Comparison of ENCODE assay signal across 11 mouse cellular contexts in genomic region chr1:137901996-137902395, GRCm38 (mm10).
DNase-seq lines count a peak whose midpoint lies in the region; ATAC-seq and TF ChIP-seq lines count a peak whose summit lies in the region.
"Had no signal": no experiment of that assay in that cellular context is flagged by ENCODE, and none has a peak within 500 bp of the region (broad histone marks: within the 10 kb centered on the region; RNA-seq: fewer than 3 reads in every experiment).

No protein-coding gene starts in this region.

- WGBS in kidney, postnatal 0 days: 60% methylated on average over 4 of the region's 4 CpGs
- WGBS in limb, embryonic 10.5 days: 77% methylated on average over 4 of the region's 4 CpGs
- 28% methylated on average over 4 of the region's 4 CpGs for WGBS in neural tube, embryonic 15.5 days

- TF ChIP-seq POLR2A in embryonic fibroblast, embryonic 13.5 days (IDR thresholded peaks at IDR 0.05; ENCODE audit: low read depth, low read length): no peak

- H3K9ac ChIP-seq in kidney, postnatal 0 days (ENCODE audit: low read depth, low read length): no peak overlapping the region
- H3K9ac ChIP-seq in neural tube, embryonic 15.5 days (replicated peaks): 0 out of 2 replicates have a peak overlapping the region, but pooled peaks have one; percentile 36
- H3K9ac ChIP-seq: heart, embryonic 12.5 days had no signal

- no peak for TF ChIP-seq CTCF in kidney, postnatal 0 days (IDR thresholded peaks at IDR 0.05; ENCODE audit: low read depth)
- no peak for TF ChIP-seq CTCF in embryonic fibroblast, embryonic 13.5 days (IDR thresholded peaks at IDR 0.05; ENCODE audit: borderline replicate concordance, insufficient read depth, low read length)

- no peaks in the 10 kb centered on the region for H3K9me3 ChIP-seq in kidney, postnatal 0 days (replicated peaks; ENCODE audit: low read length)
- H3K9me3 ChIP-seq in limb, embryonic 10.5 days (replicated peaks): no peaks in the 10 kb centered on the region
- H3K9me3 ChIP-seq in neural tube, embryonic 15.5 days (replicated peaks): no peaks in the 10 kb centered on the region
- H3K9me3 ChIP-seq: heart, embryonic 12.5 days had no signal

- no peak overlapping the region for H3K27ac ChIP-seq in kidney, postnatal 0 days
- H3K27ac ChIP-seq in embryonic fibroblast, embryonic 13.5 days (ENCODE audit: insufficient read depth, low read length): no peak overlapping the region; the same call in 1 of the 2 replicates
- H3K27ac ChIP-seq in limb, embryonic 10.5 days: peak overlapping the region; percentile 30; the same call in 1 of the 2 replicates
- H3K27ac ChIP-seq in neural tube, embryonic 15.5 days (replicated peaks): peak overlapping the region; percentile 42; the same call in 1 of the 2 replicates

- H3K4me3 ChIP-seq in kidney, postnatal 0 days (replicated peaks; ENCODE audit: low read depth, low read length): no peak overlapping the region; the same call in 1 of the 2 replicates
- H3K4me3 ChIP-seq in embryonic fibroblast, embryonic 13.5 days (ENCODE audit: insufficient read depth, low read length): peak overlapping the region; percentile 16; the same call in 1 of the 2 replicates
- H3K4me3 ChIP-seq in limb, embryonic 10.5 days: peak overlapping the region; percentile 70; the same call in 1 of the 2 replicates
- peak overlapping the region; percentile 28 for H3K4me3 ChIP-seq in neural tube, embryonic 15.5 days (replicated peaks)
- H3K4me3 ChIP-seq: heart, embryonic 12.5 days had no signal

- no peaks in the 10 kb centered on the region for H3K4me1 ChIP-seq in kidney, postnatal 0 days (replicated peaks; ENCODE audit: insufficient read depth, low read length)
- peaks cover 3% of the 10 kb centered on the region; the same call in 1 of the 2 replicates for H3K4me1 ChIP-seq in embryonic fibroblast, embryonic 13.5 days (ENCODE audit: control insufficient read depth, insufficient read depth, low read length)
- peaks cover 44% of the 10 kb centered on the region for H3K4me1 ChIP-seq in limb, embryonic 10.5 days
- H3K4me1 ChIP-seq in neural tube, embryonic 15.5 days: peaks cover 31% of the 10 kb centered on the region

- ATAC-seq in kidney, postnatal 0 days (replicated peaks; ENCODE audit: low FRiP score, low read depth): no peak
- no peak for ATAC-seq in neural tube, embryonic 15.5 days (ENCODE audit: low FRiP score)

- DNase-seq in kidney, postnatal 0 days (ENCODE audit: low spot score): no peak
- DNase-seq in kidney, adult 9 months: no peak
- no peak for DNase-seq in limb, embryonic 10.5 days (ENCODE audit: low spot score)
- DNase-seq in urinary bladder, adult 2 months (ENCODE audit: low spot score): no peak
- no peak for DNase-seq in layer of hippocampus, postnatal 10 days (ENCODE audit: low spot score in 2 of 2)
- DNase-seq in adrenal gland, postnatal 25 days: no peak
- DNase-seq: adrenal gland, postnatal 10 days; left cerebral cortex, postnatal 4 days had no signal

- no peaks in the 10 kb centered on the region for H3K36me3 ChIP-seq in kidney, postnatal 0 days (ENCODE audit: insufficient read depth, low read length)
- peaks cover 10% of the 10 kb centered on the region for H3K36me3 ChIP-seq in limb, embryonic 10.5 days
- H3K36me3 ChIP-seq in neural tube, embryonic 15.5 days: no peaks in the 10 kb centered on the region

- peak overlapping the region; percentile 76; the same call in 1 of the 2 replicates for H3K4me2 ChIP-seq in kidney, postnatal 0 days (ENCODE audit: low read length)
- peak overlapping the region; percentile 69 for H3K4me2 ChIP-seq in neural tube, embryonic 15.5 days

- no peaks in the 10 kb centered on the region for H3K27me3 ChIP-seq in kidney, postnatal 0 days (ENCODE audit: insufficient read depth, low read length)
- H3K27me3 ChIP-seq in limb, embryonic 10.5 days (ENCODE audit: low read depth, poor library complexity, severe bottlenecking): no peaks in the 10 kb centered on the region
- no peaks in the 10 kb centered on the region for H3K27me3 ChIP-seq in neural tube, embryonic 15.5 days (replicated peaks)
- H3K27me3 ChIP-seq: heart, embryonic 12.5 days had no signal

Comparison
In these comparisons a context has a peak if more than half of its experiments do, and no peak if none do; other contexts are left out.
1. H3K27ac ChIP-seq: peak in limb, embryonic 10.5 days (single experiment) and neural tube, embryonic 15.5 days (single experiment); none in kidney, postnatal 0 days (single experiment) and embryonic fibroblast, embryonic 13.5 days (single experiment).